Mouse (Mus musculus) stomach, postnatal 0 days (tissue): ENCODE measurements around the gene Becn1.

Experiments
- CTCF ChIP-seq: IDR thresholded peaks from 2 replicates; pipeline ENCODE4 v1.5.1; 2016; ENCODE audit warnings: antibody characterized with exemption, low read depth, mild to moderate bottlenecking, moderate library complexity
- EP300 ChIP-seq: optimal IDR thresholded peaks from 2 replicates; pipeline ENCODE3; 2016; ENCODE audit warnings: antibody characterized with exemption

DNA sequence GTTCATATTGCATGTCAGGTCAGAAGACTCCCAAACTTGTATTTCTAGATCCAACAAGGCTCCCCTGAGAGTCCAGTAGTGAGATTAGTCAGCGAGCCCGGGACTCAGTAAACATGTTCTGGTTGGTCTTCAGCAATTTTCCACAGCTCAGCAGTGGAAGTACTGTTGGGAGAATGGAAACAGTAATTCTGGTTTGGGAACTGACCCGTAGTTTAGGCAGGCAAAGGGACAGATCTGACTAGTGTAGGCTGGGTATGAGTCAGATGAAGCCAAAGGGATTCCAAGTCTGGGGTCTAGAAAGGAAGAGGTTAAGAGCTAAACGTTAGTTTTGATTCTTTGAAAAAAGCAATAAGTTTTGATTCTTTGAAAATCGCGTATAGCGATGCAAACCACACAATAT is 49.1 kb downstream of the Becn1 start:
- no peak for TF ChIP-seq CTCF
- TF ChIP-seq EP300: no peak
